Comparison of ENCODE assay signal across 8 mouse cellular contexts in genomic region chr17:83322621-83323335, GRCm38 (mm10). TPM values are rescaled to one million over a fixed set of nuclear protein-coding genes. Genes with fewer than 3 reads are reported as not detected.
DNase-seq lines count a peak whose midpoint lies in the region; ATAC-seq and TF ChIP-seq lines count a peak whose summit lies in the region.

No protein-coding gene starts in this region.

- H3K4me2 ChIP-seq in intestine, embryonic 15.5 days (replicated peaks): peak overlapping the region; percentile 54

- no peaks in the 10 kb centered on the region for H3K27me3 ChIP-seq in intestine, embryonic 15.5 days (replicated peaks)
- peaks cover 16% of the 10 kb centered on the region; the same call in 1 of the 2 replicates for H3K27me3 ChIP-seq in midbrain, embryonic 10.5 days (ENCODE audit: low read depth, poor library complexity, severe bottlenecking)
- H3K27me3 ChIP-seq in small intestine, adult 2 months (ENCODE audit: control insufficient read depth, insufficient read depth, low read length): no peaks in the 10 kb centered on the region

- H3K4me3 ChIP-seq in intestine, embryonic 15.5 days (replicated peaks): 0 out of 2 replicates have a peak overlapping the region, but pooled peaks have one; percentile 0
- peak overlapping the region; percentile 44 for H3K4me3 ChIP-seq in midbrain, embryonic 10.5 days
- H3K4me3 ChIP-seq in small intestine, adult 2 months (ENCODE audit: low read depth, low read length): peak overlapping the region; percentile 48

- no peaks in the 10 kb centered on the region for H3K9me3 ChIP-seq in intestine, embryonic 15.5 days
- peaks cover 10% of the 10 kb centered on the region; the same call in 1 of the 2 replicates for H3K9me3 ChIP-seq in midbrain, embryonic 10.5 days (replicated peaks)

- ATAC-seq in intestine, embryonic 15.5 days: peak; percentile 75

- TF ChIP-seq POLR2A in small intestine, adult 2 months (IDR thresholded peaks at IDR 0.05; ENCODE audit: low read depth, low read length): no peak

- H3K27ac ChIP-seq in intestine, embryonic 15.5 days: peak overlapping the region; percentile 60
- peak overlapping the region; percentile 65 for H3K27ac ChIP-seq in midbrain, embryonic 10.5 days (replicated peaks)
- peak overlapping the region; percentile 70 for H3K27ac ChIP-seq in small intestine, adult 2 months (ENCODE audit: insufficient read depth, low read depth, low read length)

- H3K36me3 ChIP-seq in intestine, embryonic 15.5 days: no peaks in the 10 kb centered on the region
- no peaks in the 10 kb centered on the region for H3K36me3 ChIP-seq in midbrain, embryonic 10.5 days
- H3K36me3 ChIP-seq in small intestine, adult 2 months (ENCODE audit: control insufficient read depth, insufficient read depth, low read length): no peaks in the 10 kb centered on the region

- TF ChIP-seq CTCF in small intestine, adult 2 months (IDR thresholded peaks at IDR 0.05; ENCODE audit: extremely low read depth, insufficient read length, insufficient replicate concordance, low read depth, low read length): no peak

- peaks cover 31% of the 10 kb centered on the region for H3K4me1 ChIP-seq in intestine, embryonic 15.5 days (replicated peaks)
- peaks cover 22% of the 10 kb centered on the region for H3K4me1 ChIP-seq in midbrain, embryonic 10.5 days
- H3K4me1 ChIP-seq in small intestine, adult 2 months (ENCODE audit: control insufficient read depth, insufficient read depth, insufficient read length, low read length): peaks cover 21% of the 10 kb centered on the region

- peak overlapping the region; percentile 18; the same call in 1 of the 2 replicates for H3K9ac ChIP-seq in intestine, embryonic 15.5 days

- peak; percentile 78 for DNase-seq in adrenal gland, postnatal 10 days
- DNase-seq in embryo, embryonic 10 days (ENCODE audit: low spot score): peak; percentile 54
- peak; percentile 70 for DNase-seq in gonadal fat pad, adult 2 months (ENCODE audit: low read depth)
- DNase-seq in left cerebral cortex, postnatal 4 days: peak; percentile 48
- DNase-seq in midbrain, embryonic 10.5 days (ENCODE audit: low spot score): peak; percentile 31
- no peak for DNase-seq in T-cell, adult 2 months (ENCODE audit: low spot score)

- intact Hi-C loops in left cerebral cortex, postnatal 4 days (cut with DNase I): no loop called here

- 9% methylated on average over 25 of the region's 25 CpGs for WGBS in intestine, embryonic 15.5 days
- WGBS in midbrain, embryonic 10.5 days: 18% methylated on average over 25 of the region's 25 CpGs
- 19% methylated on average over 25 of the region's 25 CpGs for WGBS in small intestine, adult 2 months

RNA-seq across cellular contexts. Expression of gene Eml4, which starts 28.0 kb away (rescaled TPM):
- total RNA-seq in adrenal gland, postnatal 10 days (2021): 10 to 100 TPM; 19.9 to 21.8 TPM
- polyA plus RNA-seq in gonadal fat pad, adult 2 months (2012; rRNA removed): 17.7 and 18.2 TPM in 2 replicates
- polyA plus RNA-seq in intestine, embryonic 15.5 days (2015; fragmentation: Nextera tagmentation; extraction: Ambion mirVana): 34.5 and 37.0 TPM in 2 replicates
- 10 to 100 TPM; 44.9 to 47.8 TPM for total RNA-seq in left cerebral cortex, postnatal 4 days (2021)
- polyA plus RNA-seq in midbrain, embryonic 10.5 days (2016; fragmentation: Nextera tagmentation; extraction: Ambion mirVana): 34.2 and 34.7 TPM in 2 replicates
- 3.2 and 8.9 TPM in 2 replicates for polyA plus RNA-seq in small intestine, adult 2 months (2012; rRNA removed)
